Mouse (Mus musculus) skeletal muscle tissue, adult 2 months (tissue): ENCODE results near the gene Hoxc10.

Experiments used
- DNase-seq: peaks from one replicate; pipeline ENCODE4 v3.0.0-alpha.2; 2012; ENCODE audit warnings: low read depth, low spot score

The Hoxc10 gene

DNA sequence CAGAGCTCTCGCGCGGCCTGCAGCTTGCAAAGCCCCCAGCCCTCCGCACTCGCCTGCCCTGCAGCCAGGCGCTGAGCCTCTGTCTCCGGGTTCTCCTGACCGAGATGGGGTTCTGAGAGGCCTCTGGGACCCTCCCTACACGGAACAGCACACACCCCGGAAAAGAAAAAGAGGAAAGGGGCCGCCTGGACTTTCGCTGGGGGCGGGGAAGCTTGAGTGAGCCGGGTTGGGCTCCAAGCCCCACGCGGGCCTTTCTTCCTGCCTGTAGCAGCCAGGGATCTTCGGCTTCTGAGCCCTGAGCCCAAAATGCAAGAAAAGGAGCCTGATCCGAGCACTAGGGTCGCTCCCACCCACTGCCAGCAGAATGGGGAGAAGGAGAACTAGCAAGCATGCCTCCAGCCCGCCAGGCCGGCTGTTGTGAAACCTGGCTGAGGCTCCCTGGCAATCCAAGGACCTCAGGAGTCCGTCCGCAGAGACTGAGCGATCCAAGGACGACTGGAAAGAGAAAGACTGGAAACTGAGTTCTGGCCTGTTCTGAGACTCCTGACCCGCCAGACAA is 45.4 kb downstream of the Hoxc10 start:
- peak; percentile 39 for DNase-seq

DNA sequence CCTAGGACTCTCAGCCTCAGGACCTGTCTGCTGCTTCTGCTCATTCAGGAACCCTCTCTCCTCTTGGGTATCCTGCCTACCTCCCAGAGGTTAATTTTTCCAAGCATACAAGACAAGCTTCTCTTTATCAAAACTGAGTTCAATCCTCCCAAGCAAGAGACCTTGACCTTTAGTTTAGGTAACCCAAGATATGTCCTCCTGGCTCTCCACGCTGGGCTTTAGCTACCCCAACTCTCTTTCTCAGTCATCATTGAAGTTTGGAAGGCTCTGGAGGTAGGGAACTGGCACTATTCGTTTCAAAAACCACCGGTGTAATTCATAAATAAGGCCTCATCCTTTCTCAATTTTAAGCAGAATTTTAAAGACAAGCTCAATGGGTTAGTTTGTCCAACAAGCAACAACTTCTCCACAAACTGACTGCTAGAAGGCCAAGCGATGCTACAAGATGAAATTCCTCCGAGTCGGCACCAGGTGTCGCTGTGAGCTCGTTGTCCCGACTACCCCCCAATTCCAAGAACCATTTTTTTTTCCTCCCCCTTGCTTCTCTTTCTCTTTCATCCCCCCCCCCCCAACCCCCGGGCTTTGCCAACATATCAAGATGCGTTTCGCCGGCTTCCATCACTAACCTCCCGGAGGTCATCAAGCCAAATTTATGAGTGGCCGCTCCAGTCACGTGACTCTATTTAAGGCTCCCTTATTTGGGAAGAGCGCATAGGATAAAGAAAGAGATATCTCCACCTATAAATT is 46.8 kb downstream of the Hoxc10 start:
- peak; percentile 78 for DNase-seq

DNA sequence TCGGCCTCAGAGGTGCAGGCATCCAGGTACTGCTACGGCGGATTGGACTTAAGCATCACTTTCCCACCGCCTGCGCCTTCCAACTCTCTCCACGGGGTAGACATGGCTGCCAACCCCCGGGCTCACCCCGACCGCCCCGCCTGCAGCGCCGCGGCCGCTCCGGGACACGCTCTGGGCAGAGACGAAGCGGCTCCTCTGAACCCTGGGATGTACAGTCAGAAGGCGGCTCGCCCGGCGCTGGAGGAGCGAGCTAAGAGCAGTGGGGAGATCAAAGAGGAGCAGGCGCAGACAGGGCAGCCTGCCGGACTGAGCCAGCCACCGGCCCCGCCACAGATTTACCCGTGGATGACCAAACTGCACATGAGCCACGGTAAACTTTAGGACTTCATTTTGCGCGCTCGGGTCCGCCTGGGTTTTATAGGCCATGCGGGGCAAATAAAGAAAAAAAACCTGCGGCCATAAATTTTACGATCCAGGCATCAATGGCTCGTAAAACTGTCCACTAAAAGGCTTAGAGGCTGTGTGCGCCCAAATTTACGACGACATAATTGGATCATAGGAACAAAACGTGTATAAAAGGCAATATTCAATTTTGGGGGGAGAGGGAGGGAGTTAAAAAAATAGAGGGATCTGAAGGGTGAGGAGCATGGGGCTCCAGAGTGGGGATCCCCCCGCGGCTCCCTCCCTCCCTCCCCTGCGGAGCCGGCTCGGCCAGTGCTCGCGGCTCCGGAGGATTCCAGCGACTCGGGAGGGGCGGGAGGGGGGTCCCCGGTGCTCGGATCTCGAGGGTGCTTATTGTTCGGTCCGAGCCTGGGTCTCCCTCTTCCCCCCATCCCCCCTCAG is 47.8 kb downstream of the Hoxc10 start:
- DNase-seq: peak; percentile 48

DNA sequence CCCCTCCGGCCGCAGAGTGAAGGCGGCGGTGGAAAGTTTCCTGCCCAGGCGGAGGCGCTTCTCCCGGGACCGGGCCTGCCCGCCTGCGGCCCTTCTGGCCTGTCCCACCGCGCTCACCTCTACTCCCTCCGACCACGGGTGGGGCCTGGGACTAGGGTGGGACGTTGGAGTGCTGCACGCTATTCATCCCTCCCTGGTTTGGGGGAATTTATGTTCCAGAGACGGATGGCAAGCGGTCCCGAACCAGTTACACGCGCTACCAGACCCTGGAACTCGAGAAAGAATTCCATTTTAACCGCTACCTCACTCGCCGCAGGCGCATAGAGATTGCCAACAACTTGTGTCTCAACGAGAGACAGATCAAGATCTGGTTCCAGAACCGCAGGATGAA is 48.4 kb downstream of the Hoxc10 start:
- no peak for DNase-seq

DNA sequence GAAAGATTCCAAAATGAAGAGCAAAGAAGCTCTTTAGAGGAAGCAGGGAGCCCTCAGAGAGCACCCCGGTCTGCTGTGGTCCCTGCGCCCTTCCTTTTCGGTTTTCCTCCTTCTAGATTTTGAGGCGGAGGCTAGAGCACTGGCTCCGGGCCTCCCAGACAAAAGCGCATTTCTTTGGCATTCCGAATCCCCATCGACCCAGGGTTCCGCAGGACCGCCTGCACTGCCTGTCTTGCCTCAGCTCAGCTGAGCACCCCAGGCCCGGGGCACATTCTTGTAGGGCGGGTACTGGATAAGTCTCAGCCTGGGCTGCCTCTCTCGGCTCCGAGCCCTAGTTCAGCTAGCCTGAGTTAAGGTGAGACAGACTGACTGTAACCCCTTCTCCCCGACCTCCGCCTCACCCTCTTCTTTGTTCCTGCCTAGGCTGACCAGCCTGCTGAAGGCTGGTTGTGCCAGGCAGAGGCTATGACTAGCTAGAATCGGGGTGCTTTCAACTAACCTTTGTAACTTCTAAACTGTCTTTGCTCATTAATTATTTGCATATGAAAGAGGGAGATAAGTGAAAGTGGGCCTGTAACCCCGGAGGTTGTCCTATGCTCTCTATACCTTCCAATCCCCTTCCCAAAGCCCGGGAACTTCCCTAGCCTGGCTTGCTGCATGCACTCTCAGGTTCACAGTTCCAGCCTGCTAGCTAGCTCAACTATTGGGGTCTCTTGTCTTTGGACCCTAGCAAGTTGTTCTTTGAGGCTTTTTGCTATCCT is 49.0 kb downstream of the Hoxc10 start:
- DNase-seq: no peak

DNA sequence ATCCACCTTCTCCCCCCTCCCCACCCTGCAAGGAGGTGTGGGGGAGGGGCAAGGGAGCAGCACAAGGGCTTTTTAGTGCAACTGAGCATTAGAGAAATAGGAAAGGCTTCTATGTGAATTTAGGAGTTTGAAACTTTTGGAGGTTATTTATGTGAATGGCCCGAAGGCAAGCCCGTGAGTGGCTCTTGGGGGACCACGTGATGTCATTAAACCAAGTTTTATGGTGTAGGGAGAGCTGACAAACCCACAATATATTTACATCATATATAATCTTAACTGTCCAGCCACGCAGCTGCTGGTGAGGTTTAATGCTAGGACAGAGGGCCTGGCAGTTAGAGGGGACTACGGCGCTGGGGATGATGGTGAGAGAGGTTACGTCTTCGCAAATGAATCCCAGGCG is 52.0 kb downstream of the Hoxc10 start, which contains the start of gene Hoxc4:
TSS of gene Hoxc4 (plus strand) at position 299 of the 400 bp plus-strand sequence.
- DNase-seq: no peak

DNA sequence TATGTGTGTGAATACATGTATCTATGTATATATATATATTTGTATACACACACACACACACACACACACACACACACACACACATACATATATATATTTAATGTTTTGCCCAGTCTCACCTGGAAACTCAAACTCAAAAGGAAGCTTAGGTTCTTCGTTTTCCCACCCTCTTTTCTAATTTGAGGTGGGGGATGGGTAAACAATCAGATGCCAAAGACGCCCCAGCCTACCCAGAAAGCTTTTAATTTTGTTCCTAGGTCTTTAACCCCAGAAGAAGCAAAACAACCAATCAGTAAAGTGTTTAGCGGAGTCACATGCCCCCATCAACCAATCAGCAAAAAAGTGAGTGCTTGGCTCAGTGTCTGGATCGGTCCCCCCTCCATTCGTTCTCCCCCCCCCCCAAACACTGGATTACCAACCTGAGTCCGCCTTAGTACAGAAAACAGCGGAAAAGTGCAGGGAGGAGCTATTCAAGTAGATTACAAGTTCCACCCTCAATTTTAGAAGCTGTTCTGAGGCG is 54.4 kb downstream of the Hoxc10 start:
- DNase-seq: no peak
